Mouse (Mus musculus) layer of hippocampus, adult 8-10 months (tissue): ENCODE results near the gene Nudt22. TPM values are rescaled to one million over a fixed set of nuclear protein-coding genes. Genes with fewer than 3 reads are reported as not detected.

Experiments used
- DNase-seq, 2 experiments: peaks; one replicate each; pipeline ENCODE4 v3.0.0; 2022; ENCODE audit warnings: low spot score in 2 of 2
- total RNA-seq, 4 experiments: library from RNA; stranded (reverse); gene quantifications; 2 replicates each; pipeline ENCODE4 v1.2.4; 2022

Gene Nudt22
- total RNA-seq, 4 experiments from 2014 or later = 13.7 to 17.4 (median 14.2) TPM

- no peak for DNase-seq
Observed at GRCm38 (mm10) chr19:6977759-6978638, 17.9 kb downstream of the Nudt22 start.

DNA sequence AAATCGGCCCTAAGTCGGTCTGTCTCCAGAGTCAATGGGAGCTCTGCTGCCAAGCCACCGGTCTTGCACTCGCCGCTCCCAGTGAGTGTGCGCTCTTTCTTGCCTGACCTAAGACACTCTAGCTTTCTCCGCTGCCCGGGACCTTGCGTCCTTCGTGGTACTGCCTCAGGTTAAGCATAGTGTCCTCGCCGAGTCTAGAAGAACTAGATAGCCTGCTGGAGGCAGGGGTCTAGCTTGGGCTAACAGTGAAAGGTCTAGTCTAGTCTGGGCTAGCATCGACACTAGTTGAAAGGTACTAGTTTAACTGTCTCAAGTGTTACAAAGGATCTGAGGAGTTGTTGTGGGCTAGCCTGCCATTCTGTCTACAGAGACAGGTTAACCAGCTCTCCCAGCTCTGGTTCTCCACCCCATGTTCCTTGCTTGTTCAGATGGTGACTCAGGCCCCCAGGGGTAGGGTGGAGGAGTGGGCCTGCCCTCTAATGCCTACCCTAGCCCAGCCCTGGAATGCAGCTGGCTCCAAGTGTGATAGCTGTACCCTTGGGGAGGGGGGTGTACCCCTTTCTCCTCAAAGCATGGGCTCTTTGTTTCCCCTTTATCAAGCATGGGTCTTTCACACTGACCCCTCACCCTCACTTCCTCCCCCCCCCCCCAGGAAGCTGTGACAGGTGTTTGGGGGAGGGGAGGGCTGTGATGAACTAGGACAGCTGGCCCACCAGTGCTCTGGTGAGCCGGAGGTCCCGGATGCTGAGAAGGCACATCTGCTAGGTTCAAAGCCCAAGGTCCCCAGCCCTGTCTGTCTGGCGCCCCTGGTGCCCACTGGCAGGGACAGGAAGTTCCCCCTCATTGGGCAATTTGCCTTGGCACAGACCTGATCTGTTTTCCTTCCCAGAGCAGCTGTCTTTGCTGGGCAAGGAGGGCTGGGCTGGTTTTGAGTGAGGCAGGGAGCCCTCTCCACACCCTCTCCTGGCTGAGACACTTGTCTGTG lies 20.1 kb downstream of the Nudt22 start, which contains the start of gene Plcb3:
Gene Plcb3 (minus strand): TSS at position 934 of the 985 bp plus-strand sequence.
- peak in 1 of 2 experiments; percentile 73 for DNase-seq

DNA sequence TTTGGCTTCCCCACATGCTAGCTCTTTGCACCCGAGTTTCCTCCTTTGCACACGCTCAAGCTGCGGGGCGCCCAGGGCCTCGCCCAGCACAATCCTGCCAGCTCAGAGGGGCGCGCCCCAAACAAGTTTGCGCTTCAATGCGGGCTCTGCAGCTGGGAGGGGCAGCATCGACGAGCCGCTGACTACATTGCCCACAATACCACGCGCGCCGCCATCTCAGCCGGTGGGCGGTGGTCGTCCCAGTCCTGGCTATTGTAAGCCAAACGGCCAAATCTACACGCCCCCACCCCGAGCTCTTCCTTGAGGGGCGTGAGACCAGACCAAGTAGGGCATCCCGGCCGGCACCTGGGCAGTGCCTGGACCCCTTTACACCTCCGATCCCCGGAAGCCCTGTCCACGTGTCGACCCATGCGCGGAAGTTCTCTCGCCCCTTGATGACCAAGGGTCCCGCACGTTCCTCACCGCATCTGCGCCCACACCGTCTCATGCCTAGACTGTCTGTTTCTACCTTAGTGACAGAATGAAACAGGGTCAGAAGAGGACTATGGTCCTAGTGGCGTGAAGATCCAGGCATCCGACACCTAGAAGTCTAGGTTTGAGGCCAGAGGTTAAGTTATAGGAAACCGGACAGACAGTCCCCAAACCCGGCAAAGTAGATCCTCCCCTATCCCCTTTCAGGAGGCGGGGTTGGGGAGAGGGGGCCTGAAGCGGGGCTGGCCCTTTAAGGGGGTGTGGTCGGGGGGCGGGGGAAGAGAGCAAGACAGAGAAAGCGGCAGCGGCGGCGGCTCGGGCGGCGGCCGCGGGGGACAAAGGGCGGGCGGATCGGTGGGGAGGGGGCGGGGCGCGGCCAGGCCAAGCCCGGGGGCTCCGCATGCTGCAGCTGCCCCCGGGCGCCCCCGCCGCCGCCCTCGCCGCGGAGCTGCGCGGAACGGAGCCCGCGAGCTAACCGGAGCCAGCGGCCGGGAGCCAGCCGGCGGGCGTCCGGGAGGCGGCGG lies 21.4 kb downstream of the Nudt22 start, which contains the start of gene Ppp1r14b:
Gene Ppp1r14b (plus strand): TSS at position 758 of the 995 bp plus-strand sequence.
- peak in 1 of 2 experiments; percentile 68 for DNase-seq

DNA sequence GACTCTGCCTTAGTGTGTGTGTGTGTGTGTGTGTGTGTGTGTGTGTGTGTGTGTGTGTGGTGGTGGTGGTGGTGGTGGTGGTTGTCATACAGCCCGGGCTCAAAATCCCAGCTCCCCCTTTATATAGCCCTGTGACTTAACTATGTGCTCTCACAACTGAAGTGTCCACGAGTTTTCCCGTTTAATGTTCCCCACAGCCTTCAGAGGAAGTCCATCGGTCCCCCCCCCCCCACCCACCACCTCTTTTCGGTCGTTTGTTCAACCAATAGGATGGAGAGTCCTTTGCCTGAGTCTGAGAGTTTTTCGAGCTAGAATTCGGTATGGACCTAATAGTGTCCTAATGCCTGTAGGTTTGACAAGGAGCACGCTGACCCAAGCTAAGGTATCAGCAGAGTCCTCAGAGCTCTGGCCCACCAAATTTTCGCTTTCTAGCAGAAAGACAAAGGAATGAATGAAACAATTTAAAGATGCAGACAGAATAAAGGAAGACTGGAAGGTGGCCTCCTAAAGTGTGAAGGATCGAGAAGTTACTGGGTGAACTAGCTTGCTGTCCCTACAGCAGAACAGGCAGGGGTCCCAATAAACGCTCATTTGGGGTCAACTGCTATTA lies 22.2 kb downstream of the Nudt22 start:
- no peak for DNase-seq

GRCm38 (mm10) chr19:6972247-6972917 lies 23.5 kb downstream of the Nudt22 start:
- no peak for DNase-seq

DNA sequence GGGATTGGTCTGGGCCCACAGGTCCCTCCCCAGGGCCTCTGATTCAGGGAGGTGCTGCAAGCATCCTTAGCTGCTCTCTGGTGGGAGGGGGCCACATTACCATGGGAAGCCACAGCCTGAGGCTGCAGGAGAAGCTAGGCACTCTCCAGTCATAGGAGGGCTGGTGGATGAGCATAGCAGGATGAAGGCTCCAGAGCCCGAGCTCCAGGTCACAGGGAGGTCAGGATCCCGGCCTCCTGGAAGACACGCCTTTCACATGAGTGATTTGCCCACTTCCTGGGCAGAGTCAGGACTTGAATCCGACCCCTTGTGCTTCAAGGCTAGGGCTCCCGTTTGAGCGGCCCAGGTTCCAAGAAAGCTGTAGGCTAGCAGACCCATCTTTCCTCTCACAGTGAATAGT lies 24.3 kb downstream of the Nudt22 start:
- DNase-seq = no peak

- DNase-seq = no peak
Observed at GRCm38 (mm10) chr19:6970460-6971085, 25.3 kb downstream of the Nudt22 start.

GRCm38 (mm10) chr19:6969665-6970381 lies 26.1 kb downstream of the Nudt22 start:
- no peak for DNase-seq

DNA sequence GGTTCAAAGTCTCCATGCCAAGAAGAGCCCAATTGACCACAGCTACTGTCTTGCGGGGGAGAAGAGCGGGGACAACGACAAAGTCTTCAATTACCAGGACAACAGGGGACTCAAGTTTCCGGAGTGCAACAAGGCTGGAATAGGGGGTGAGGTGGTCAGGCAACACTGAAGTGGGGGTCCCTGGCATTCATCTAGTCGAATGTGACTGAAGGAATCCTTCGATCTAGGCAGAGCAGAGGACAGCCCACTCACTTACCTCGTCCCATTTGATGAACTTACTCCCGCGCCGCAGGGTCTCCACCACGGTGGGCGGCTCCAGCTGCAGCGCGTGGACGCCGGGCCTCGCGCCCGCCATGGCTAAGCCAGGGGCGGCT lies 26.6 kb downstream of the Nudt22 start:
- DNase-seq = no peak

DNA sequence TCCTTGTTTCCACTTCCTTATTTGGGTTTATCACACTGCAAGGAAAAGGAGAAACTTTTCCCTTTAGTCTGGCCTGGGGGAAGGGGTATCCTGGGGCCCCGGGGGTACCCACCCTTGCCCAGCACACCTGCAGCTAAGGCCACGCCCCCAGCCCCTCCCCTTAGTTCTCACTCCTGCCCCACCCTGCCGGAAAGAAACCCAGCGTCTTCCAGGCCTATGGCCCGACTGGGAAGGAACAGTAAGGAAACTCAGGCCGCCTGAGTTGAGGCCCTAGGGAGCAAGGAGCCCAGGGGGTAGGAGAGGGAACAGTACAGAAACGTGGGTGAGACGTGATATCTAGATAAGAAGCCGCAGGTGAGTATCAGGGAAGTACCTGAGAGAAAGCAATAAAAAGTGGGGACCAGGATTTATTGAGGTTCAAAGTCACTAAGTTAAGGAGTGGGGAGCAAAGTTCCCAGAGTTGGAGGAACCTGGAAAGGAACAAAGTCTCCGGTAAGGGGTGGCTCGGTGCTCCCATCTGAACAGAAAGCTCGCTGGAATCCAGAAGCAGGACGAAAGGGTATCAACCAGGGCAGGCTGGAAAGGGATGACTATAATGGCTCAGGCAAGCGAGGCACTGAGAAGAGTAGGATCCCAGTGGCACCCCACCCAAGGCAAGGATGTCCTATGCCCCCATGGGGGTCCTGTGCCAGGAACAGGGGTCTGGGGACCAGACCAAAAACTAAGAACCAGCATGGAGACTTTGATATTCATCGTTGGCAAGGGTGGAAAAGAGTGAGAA lies 27.2 kb downstream of the Nudt22 start:
- DNase-seq = no peak

DNA sequence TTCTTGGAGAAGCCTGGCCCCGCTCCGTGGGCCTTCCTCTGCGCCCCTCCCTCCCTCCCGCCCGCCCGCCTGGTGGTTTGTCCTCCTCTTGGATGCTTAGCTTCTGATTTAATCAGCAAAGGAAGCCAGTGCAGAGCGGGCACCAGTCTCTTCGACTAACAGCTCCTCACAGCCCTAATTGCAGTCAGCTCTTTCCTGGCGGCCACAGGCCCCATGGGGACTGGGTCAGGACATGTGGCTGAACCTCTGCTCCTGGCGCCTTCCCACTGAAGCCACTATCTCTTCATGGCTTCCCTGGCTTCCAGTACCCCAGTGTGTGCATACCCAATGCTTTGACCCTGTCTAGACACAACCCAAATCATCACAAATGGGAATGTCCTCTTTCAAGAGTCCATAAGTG lies 39.5 kb downstream of the Nudt22 start:
- no peak for DNase-seq

GRCm38 (mm10) chr19:6955424-6955823 lies 40.5 kb downstream of the Nudt22 start:
- no peak for DNase-seq

GRCm38 (mm10) chr19:6954046-6954445 lies 41.9 kb downstream of the Nudt22 start:
- DNase-seq = no peak

GRCm38 (mm10) chr19:6952712-6953037 lies 43.2 kb downstream of the Nudt22 start:
- DNase-seq = no peak

GRCm38 (mm10) chr19:6951994-6952711 lies 43.8 kb downstream of the Nudt22 start:
- DNase-seq = peak; percentile 72 to 83

DNA sequence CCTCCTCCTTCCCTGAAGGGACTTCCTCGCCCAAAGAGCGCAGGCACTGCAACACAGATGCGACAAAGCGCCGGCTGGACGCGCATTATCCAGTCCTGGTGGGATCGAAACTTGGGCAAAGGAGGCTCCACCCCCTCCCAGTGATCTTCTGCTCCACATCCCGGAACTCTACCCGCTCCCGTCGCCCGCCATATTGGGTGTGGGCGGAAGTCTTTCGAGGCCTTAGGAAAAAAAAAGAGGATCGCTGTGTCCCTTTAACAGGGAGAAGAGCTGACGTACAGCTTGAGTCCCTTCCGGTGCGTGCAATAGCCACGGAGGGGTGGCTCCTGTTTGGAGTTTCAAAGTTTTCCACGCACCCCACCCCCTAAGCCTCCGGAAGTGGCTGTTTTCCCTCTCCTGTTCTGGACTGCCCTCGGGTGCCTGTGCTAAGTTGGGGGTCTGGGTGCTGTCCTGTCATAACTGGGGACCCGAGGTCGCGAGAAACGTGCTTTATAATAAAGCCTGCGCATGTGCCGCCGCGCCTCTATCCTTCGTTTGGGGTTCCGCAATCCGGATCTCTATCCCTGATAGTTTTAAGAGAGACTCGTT lies 44.4 kb downstream of the Nudt22 start:
- peak; percentile 94 to 96 for DNase-seq
